Mouse (Mus musculus) midbrain, postnatal 0 days (tissue): ENCODE results near the gene Cbx5. TPM values are rescaled to one million over a fixed set of nuclear protein-coding genes. Genes with fewer than 3 reads are reported as not detected.

ENCODE experiments used
- ATAC-seq: fragments of 200-750 bp; cut with Nextera tagmentation; 2 replicates; pipeline ENCODE4 v1.8.0; 2017; ENCODE audit warnings: moderate number of reproducible peaks, mild to moderate bottlenecking, moderate TSS enrichment, moderate library complexity; ENCODE audit not compliant: low FRiP score
- DNase-seq: peaks from one replicate; pipeline ENCODE4 v3.0.0-alpha.2; 2015; ENCODE audit warnings: low spot score
- H3K27ac ChIP-seq: fragments of 300-500 bp; sonication (generic); 2 replicates; pipeline ENCODE4 v1.5.1; 2014; ENCODE audit warnings: low read depth, mild to moderate bottlenecking, low read length, mixed read lengths
- H3K27me3 ChIP-seq: fragments of 300-500 bp; sonication (generic); 2 replicates; pipeline ENCODE4 v1.6.1; 2014; ENCODE audit warnings: low read length, control low read depth, mixed read lengths; ENCODE audit not compliant: insufficient read depth
- H3K36me3 ChIP-seq: fragments of 300-500 bp; sonication (generic); 2 replicates; pipeline ENCODE4 v1.6.1; 2014; ENCODE audit warnings: low read length, control low read depth, mixed read lengths; ENCODE audit not compliant: insufficient read depth
- H3K4me1 ChIP-seq: fragments of 300-500 bp; sonication (generic); 2 replicates; pipeline ENCODE4 v1.6.1; 2014; ENCODE audit warnings: mild to moderate bottlenecking, control low read depth, antibody characterized with exemption, low read length, mixed read lengths; ENCODE audit not compliant: insufficient read depth
- H3K4me2 ChIP-seq: fragments of 300-500 bp; sonication (generic); 2 replicates; pipeline ENCODE4 v1.6.1; 2014; ENCODE audit warnings: low read depth, mild to moderate bottlenecking, low read length, mixed read lengths; ENCODE audit not compliant: poor library complexity, severe bottlenecking
- H3K4me3 ChIP-seq: fragments of 300-500 bp; sonication (generic); 2 replicates; pipeline ENCODE4 v1.5.1; 2014; ENCODE audit warnings: low read depth, mild to moderate bottlenecking, low read length, moderate library complexity
- H3K9ac ChIP-seq: fragments of 300-500 bp; sonication (generic); replicated peaks from 2 replicates; pipeline ENCODE4 v1.6.1; 2014; ENCODE audit warnings: mild to moderate bottlenecking, low read length, moderate library complexity, mixed read lengths; ENCODE audit not compliant: poor library complexity, severe bottlenecking
- H3K9me3 ChIP-seq: fragments of 300-500 bp; sonication (generic); 2 replicates; pipeline ENCODE4 v1.6.1; 2016; ENCODE audit warnings: low read length, control low read depth
- CTCF ChIP-seq: IDR thresholded peaks from 2 replicates; pipeline ENCODE4 v1.5.1; 2016; ENCODE audit warnings: antibody characterized with exemption, mild to moderate bottlenecking
- WGBS: fragments of 180-500 bp; shearing (Covaris S2); extraction: QIAGEN DNeasy Blood & Tissue Kit; methylation state at CpG from one replicate; pipeline ENCODE4 v1.1.7; 2014; 5-methylcytosine and 5-hydroxymethylcytosine counted together
- polyA plus RNA-seq: library from polyadenylated mRNA; unstranded; fragments of >200 nt; fragmentation: Nextera tagmentation; extraction: Ambion mirVana; gene quantifications from 2 replicates; pipeline ENCODE4 v1.2.1, GENCODE M21; 2015
- total RNA-seq: library from RNA; depleted of rRNA; stranded (reverse); fragments of >200 nt; gene quantifications from 2 replicates; pipeline ENCODE4 v1.2.3, GENCODE M21; 2014

The Cbx5 gene
- total and polyA plus RNA-seq, 2 experiments from 2014 or later = 106 to 190 TPM

DNA sequence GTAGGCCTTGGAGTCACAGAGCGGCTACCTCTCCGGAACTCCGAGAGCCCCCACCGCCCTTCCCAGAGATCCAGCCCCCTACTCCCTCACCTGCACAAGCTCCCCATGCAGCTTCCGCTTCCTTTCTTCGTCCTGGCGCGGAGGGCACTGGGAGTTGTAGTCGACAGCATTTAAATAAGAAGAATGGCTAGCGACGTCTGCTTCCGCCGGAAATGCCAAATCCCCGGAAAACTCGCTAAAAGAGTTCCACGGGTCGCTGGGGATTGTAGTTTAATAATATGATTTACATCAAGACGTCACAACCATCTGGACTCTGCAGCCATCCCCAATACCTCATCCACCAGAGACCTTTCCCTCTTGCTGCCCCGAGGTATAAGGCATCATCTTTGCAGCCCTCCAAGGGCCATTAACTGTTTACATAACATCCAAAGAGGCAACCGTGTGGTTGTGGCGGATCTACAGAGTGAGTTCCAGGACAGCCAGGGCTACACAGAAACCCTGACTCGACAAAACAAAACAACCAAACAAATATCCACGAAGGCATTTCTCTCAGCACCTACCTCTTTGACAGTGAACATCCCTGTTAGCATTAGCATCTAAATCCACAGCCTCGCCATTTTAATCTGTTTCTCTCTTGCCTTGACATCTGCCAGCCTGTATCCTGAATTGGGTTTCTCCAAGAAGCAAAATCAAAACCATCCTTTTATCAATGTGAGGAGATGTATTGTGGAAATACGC lies 76.3 kb downstream of the Cbx5 start:
- Histone ChIP-seq H3K4me1 (no peaks in the 10 kb centered on the region), H3K4me3 (peak overlapping the region; percentile 65), H3K27me3 (0 out of 2 replicates have a peak, but pooled peaks cover 2% of the 10 kb centered on the region), H3K9ac (peak overlapping the region; percentile 70), H3K9me3 (no peaks in the 10 kb centered on the region), H3K36me3 (no peaks in the 10 kb centered on the region), H3K27ac (peak overlapping the region; percentile 67), H3K4me2 (peak overlapping the region; percentile 69)
- 8% methylated on average over 25 of the region's 25 CpGs for WGBS
- ATAC-seq (peak; percentile 89), DNase-seq (peak; percentile 99)
- TF ChIP-seq CTCF = 0 out of 2 replicates have a peak, but pooled peaks have one; percentile 0

GRCm38 (mm10) chr15:103157585-103157984 lies 82.0 kb downstream of the Cbx5 start:
- Histone ChIP-seq H3K36me3 (peaks cover 13% of the 10 kb centered on the region; the same call in 1 of the 2 replicates), H3K4me2 (no peak overlapping the region), H3K4me3 (no peak overlapping the region), H3K4me1 (peaks cover 3% of the 10 kb centered on the region; the same call in 1 of the 2 replicates), H3K9me3 (no peaks in the 10 kb centered on the region), H3K9ac (no peak overlapping the region), H3K27me3 (no peaks in the 10 kb centered on the region), H3K27ac (no peak overlapping the region)
- WGBS = 79% methylated on average over 10 of the region's 10 CpGs
- no peak for DNase-seq
- no peak for ATAC-seq
- TF ChIP-seq CTCF = no peak

DNA sequence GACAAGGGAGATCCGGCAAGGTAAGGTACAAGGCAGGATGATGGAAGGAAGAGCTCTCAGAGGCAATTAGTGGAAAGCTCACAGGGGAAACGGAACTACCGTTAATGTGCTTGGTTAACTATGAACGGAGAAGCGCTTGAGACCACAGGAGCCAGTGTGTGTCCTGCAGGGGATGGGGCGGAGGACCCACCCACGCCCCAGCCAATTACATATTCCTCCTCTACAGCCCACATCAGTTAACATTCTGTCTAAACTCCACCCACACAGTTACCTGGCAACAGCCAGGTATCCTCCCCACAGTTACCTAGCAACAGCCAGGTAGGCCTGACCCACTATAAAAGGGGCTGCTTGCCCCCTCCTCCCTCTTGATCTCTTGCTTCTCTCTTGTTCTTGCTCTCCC lies 82.7 kb downstream of the Cbx5 start:
- Histone ChIP-seq H3K4me3 (no peak overlapping the region), H3K4me2 (no peak overlapping the region), H3K4me1 (peaks cover 3% of the 10 kb centered on the region; the same call in 1 of the 2 replicates), H3K27me3 (no peaks in the 10 kb centered on the region), H3K9me3 (no peaks in the 10 kb centered on the region), H3K27ac (no peak overlapping the region), H3K9ac (no peak overlapping the region), H3K36me3 (peaks cover 13% of the 10 kb centered on the region; the same call in 1 of the 2 replicates)
- WGBS = 45% methylated on average over 7 of the region's 7 CpGs
- ATAC-seq = peak; percentile 46; the same call in 1 of the 2 replicates
- no peak for DNase-seq
- TF ChIP-seq CTCF = no peak

DNA sequence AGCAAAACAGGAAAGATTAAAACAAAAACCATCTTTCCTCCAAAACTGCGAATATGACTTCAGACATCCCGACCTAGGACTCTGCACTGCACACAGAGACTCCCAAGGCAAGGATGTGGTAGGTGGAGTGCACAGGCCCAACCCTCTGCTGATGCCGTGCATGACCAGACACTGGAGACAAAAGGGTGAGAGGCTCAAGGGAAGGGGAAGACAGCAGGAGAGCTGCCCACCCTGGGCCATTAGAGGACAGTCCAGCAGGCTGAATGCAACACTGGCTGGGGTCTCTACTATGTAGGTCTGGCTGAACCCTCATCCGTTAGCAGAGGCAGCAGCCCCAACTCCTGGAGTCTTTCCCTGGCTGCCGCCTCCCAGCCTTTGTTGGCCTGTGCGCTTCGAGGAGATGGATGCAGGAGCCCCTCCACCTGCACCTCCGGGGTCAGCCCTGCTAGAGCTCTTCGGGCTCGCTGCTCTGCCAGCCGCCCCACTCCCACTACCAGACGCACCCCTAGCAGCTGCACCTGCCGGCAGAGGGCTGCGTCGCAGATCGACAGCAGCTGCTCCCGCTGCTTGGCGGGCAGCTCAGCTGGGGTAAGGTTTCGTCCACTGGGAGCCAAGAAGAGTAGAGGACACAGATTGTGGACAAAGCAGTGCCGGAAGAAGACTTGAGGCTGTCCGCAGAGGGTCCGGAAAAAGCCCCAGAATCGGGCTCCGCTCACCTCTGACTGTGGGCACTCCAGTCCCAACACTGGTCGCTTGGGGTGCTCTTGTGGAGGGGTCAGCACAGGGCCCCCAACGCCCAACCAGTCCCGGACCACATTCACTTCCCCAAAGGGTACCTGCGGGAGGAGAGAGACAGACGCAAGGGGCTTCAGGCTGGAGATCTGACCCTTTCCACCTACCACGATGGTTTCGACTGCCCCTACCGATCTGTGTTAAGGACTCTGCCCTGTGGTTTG lies 84.0 kb downstream of the Cbx5 start:
- ATAC-seq = no peak
- no peak overlapping the region for H3K27ac ChIP-seq
- TF ChIP-seq CTCF = peak; percentile 15; the same call in 1 of the 2 replicates
- H3K4me3 ChIP-seq = no peak overlapping the region
- peaks cover 3% of the 10 kb centered on the region; the same call in 1 of the 2 replicates for H3K4me1 ChIP-seq
- WGBS = 27% methylated on average over 32 of the region's 32 CpGs
- H3K36me3 ChIP-seq = peaks cover 13% of the 10 kb centered on the region; the same call in 1 of the 2 replicates
- no peak for DNase-seq
- H3K27me3 ChIP-seq = no peaks in the 10 kb centered on the region
- no peak overlapping the region for H3K9ac ChIP-seq
- H3K9me3 ChIP-seq = no peaks in the 10 kb centered on the region
- no peak overlapping the region for H3K4me2 ChIP-seq

DNA sequence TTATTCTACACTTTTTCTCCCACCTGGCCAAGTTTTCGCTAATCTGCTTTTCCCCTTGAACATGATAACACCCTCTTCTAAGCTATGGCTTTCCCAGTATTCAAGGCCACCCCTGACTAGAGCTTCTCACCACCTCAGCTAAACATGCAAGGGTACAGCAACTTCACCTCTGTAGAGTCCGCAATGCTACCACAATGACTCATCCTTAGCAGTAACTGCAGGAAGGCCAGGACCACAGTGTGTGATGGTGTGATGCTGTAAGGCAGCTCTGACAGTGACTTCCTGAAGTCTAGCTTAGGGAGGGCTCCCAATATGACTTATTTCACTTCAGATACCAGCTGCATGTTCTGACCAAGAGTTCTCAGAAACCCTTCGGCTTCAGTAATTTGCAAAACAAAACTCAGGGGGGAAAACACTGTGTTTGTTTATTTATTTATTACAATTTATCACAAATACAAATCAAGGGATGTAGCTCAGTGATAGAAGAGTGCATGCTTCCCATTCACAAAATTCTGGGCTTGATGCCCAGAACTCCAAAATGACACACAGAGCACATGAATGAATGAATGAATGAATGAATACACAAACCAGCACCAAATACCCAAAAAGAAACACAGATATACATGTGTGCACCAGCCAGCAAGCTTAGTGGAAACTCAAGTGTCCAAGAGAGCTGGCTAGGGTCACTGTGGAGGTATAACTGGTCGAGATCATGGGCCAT lies 86.6 kb downstream of the Cbx5 start:
- ATAC-seq = no peak
- Histone ChIP-seq H3K4me1 (peaks cover 3% of the 10 kb centered on the region; the same call in 1 of the 2 replicates), H3K36me3 (peaks cover 13% of the 10 kb centered on the region; the same call in 1 of the 2 replicates), H3K9me3 (no peaks in the 10 kb centered on the region), H3K27ac (no peak overlapping the region), H3K4me3 (no peak overlapping the region), H3K4me2 (no peak overlapping the region), H3K27me3 (0 out of 2 replicates have a peak, but pooled peaks cover 3% of the 10 kb centered on the region), H3K9ac (no peak overlapping the region)
- no peak for DNase-seq
- 87% methylated on average over 4 of the region's 4 CpGs for WGBS
- TF ChIP-seq CTCF = no peak
